Mouse (Mus musculus): ENCODE data around the gene Katnal1. TPM values are rescaled to one million over a fixed set of nuclear protein-coding genes. Genes with fewer than 3 reads are reported as not detected.

The Katnal1 gene
- total and polyA plus RNA-seq, 2 experiments from 2014 or later, result 28.1 to 33.7 TPM

DNA sequence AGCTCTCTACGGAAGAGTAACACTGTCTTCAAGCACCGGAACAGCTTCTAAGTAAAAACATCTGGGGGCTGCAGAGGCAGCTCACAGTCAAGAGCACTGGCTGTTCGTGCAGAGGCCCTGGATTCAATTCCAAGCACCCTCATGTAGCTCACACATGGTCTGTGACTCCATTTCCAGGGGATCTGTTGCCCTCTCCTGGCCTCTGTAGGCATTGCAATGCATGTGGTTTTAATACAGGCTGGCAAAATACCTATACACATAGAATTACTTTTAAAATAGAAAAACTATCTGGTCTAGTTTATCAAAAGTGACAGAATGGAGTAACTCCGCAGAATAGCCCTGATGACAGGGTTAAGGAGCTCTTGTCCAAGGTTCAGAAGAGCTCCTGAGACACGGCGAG, 49.9 kb downstream of the Katnal1 start:
- peaks cover 44% of the 10 kb centered on the region for H3K36me3 ChIP-seq (ENCODE audit: insufficient read depth, low read length)
- no peak overlapping the region for H3K9ac ChIP-seq (replicated peaks; ENCODE audit: low read length)
- DNase-seq (ENCODE audit: low spot score) (no peak), ATAC-seq (no peak)
- no peak overlapping the region for H3K4me2 ChIP-seq (ENCODE audit: low read depth, low read length)
- WGBS, result 86% methylated on average over 6 of the region's 6 CpGs
- H3K27ac ChIP-seq, result no peak overlapping the region
- H3K27me3 ChIP-seq (ENCODE audit: insufficient read depth, low read length), result no peaks in the 10 kb centered on the region
- no peaks in the 10 kb centered on the region for H3K9me3 ChIP-seq (ENCODE audit: low read length)
- no peak overlapping the region for H3K4me3 ChIP-seq (ENCODE audit: low read length)
- TF ChIP-seq CTCF (IDR thresholded peaks at IDR 0.05; ENCODE audit: low read depth), result peak; percentile 54
- no peaks in the 10 kb centered on the region for H3K4me1 ChIP-seq (ENCODE audit: insufficient read depth, low read length)

DNA sequence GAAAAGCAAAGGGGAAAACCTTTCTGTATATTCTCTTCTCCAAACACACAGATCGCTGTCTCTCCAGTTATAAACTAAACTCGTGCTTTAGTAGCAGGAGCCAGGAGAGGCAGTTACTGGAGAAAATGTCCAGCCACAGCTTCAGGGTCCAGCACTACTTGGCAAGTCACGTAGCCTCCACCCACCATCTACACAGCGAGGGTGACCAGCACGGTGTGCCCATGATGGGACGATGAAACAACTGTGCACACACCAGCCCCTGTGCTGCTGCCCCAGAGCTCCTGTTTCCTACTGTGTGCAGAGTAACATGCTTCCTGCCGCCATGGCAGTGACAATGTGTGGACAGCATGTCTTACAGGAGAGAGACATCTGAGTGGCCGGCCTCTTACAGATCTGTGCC, 56.0 kb downstream of the Katnal1 start:
- Histone ChIP-seq H3K4me1 (ENCODE audit: insufficient read depth, low read length) (no peaks in the 10 kb centered on the region), H3K27ac (no peak overlapping the region), H3K4me2 (ENCODE audit: low read depth, low read length) (no peak overlapping the region), H3K4me3 (ENCODE audit: low read length) (no peak overlapping the region), H3K9me3 (ENCODE audit: low read length) (no peaks in the 10 kb centered on the region), H3K36me3 (ENCODE audit: insufficient read depth, low read length) (peaks cover 38% of the 10 kb centered on the region), H3K27me3 (ENCODE audit: insufficient read depth, low read length) (no peaks in the 10 kb centered on the region), H3K9ac (replicated peaks; ENCODE audit: low read length) (no peak overlapping the region)
- ATAC-seq, result no peak
- no peak for TF ChIP-seq CTCF (IDR thresholded peaks at IDR 0.05; ENCODE audit: low read depth)
- DNase-seq (ENCODE audit: low spot score), result no peak
- 86% methylated on average over 8 of the region's 8 CpGs for WGBS

DNA sequence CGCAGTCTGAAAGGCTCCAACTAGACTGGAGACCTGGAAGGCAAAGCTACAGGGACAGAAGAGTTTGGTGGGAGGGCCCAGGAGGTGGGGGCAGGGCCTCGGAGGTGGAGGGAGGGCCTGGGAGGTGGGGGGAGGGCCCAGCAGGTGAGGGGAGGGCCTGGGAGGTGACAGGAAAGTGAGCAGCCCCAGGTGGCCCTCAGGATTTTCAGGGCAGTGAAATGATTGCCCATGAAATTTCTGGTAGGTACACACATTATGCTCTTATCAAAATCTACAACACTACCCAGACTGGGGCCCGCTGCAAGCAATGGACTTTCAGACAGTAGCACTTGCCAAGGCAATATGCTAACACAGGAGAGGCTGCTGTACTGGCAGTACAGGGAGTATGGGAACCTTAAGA, 59.5 kb downstream of the Katnal1 start:
- Histone ChIP-seq H3K27ac (no peak overlapping the region), H3K36me3 (ENCODE audit: insufficient read depth, low read length) (peaks cover 11% of the 10 kb centered on the region; the same call in 1 of the 2 replicates), H3K4me1 (ENCODE audit: insufficient read depth, low read length) (no peaks in the 10 kb centered on the region), H3K27me3 (ENCODE audit: insufficient read depth, low read length) (no peaks in the 10 kb centered on the region), H3K9ac (replicated peaks; ENCODE audit: low read length) (no peak overlapping the region), H3K4me3 (ENCODE audit: low read length) (no peak overlapping the region), H3K9me3 (ENCODE audit: low read length) (no peaks in the 10 kb centered on the region), H3K4me2 (ENCODE audit: low read depth, low read length) (no peak overlapping the region)
- TF ChIP-seq CTCF (IDR thresholded peaks at IDR 0.05; ENCODE audit: low read depth), result no peak
- no peak for DNase-seq (ENCODE audit: low spot score)
- WGBS, result 53% methylated on average over 3 of the region's 3 CpGs
- no peak for ATAC-seq

DNA sequence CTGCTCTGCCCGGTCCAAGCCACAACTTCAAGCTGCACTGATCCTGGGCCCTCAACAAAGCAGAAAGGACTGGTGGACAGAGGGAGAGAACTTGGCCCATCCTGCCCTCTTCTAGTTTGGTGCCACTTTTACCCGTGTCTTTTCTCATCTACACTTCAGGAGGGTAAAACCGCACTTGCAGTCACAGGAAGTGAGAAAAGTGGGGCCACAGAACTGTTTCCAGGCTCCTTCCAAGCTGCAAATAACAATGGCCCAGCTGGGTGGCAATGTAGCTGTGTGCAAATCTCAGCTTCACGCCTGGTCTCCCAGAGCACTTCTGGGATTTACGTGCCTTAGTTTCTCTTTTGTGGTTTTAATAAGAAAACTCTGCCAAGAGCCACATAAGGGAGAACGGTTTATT, 61.4 kb downstream of the Katnal1 start:
- no peaks in the 10 kb centered on the region for H3K4me1 ChIP-seq (ENCODE audit: insufficient read depth, low read length)
- H3K9ac ChIP-seq (replicated peaks; ENCODE audit: low read length), result no peak overlapping the region
- no peak for TF ChIP-seq CTCF (IDR thresholded peaks at IDR 0.05; ENCODE audit: low read depth)
- H3K9me3 ChIP-seq (ENCODE audit: low read length), result no peaks in the 10 kb centered on the region
- no peak for DNase-seq (ENCODE audit: low spot score)
- no peaks in the 10 kb centered on the region for H3K36me3 ChIP-seq (ENCODE audit: insufficient read depth, low read length)
- no peak overlapping the region for H3K4me2 ChIP-seq (ENCODE audit: low read depth, low read length)
- no peak overlapping the region for H3K27ac ChIP-seq
- H3K4me3 ChIP-seq (ENCODE audit: low read length), result no peak overlapping the region
- H3K27me3 ChIP-seq (ENCODE audit: insufficient read depth, low read length), result no peaks in the 10 kb centered on the region
- 76% methylated on average over 6 of the region's 6 CpGs for WGBS
- no peak for ATAC-seq

DNA sequence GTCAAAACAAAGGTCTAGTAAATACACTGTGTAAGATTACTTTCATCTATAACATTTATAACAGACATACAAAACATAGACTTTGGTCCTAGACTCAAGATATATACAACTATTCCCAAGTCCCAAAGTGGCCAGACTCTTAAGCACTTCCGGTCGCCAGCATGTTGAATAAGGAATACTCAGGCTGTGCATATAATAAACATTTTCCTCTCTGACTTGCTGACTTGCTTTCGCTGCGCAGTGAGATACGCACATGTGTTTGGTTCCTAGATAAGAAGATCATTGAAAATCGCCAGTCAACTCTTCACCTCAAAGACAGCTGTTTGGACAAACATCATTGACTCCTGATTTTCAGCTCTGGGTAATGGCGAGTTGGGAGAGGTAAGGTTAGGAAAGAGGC, 61.9 kb downstream of the Katnal1 start:
- Histone ChIP-seq H3K9ac (replicated peaks; ENCODE audit: low read length) (no peak overlapping the region), H3K27ac (no peak overlapping the region), H3K4me2 (ENCODE audit: low read depth, low read length) (no peak overlapping the region), H3K36me3 (ENCODE audit: insufficient read depth, low read length) (no peaks in the 10 kb centered on the region), H3K9me3 (ENCODE audit: low read length) (no peaks in the 10 kb centered on the region), H3K4me1 (ENCODE audit: insufficient read depth, low read length) (no peaks in the 10 kb centered on the region), H3K27me3 (ENCODE audit: insufficient read depth, low read length) (no peaks in the 10 kb centered on the region), H3K4me3 (ENCODE audit: low read length) (no peak overlapping the region)
- 89% methylated on average over 7 of the region's 7 CpGs for WGBS
- no peak for TF ChIP-seq CTCF (IDR thresholded peaks at IDR 0.05; ENCODE audit: low read depth)
- ATAC-seq (no peak), DNase-seq (ENCODE audit: low spot score) (no peak)

DNA sequence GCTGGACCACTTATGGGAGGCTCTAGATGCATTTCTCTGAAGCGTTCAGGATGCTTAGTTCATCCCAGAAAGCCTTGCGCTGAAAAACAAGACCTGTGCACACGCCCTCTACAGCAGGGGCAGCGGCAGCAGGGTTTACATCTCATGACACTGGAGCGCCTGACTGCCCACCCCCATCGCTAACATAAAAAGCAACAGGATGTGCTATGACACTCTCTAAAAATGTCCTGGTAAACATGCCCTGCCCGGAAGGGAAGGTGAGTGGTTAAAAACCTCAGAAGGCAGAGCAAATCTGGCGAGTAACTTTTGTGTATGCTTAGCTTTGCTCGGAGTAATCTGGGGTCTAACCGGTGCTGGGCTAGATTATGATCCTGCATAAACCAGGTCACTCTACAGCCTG, 62.5 kb downstream of the Katnal1 start:
- H3K27me3 ChIP-seq (ENCODE audit: insufficient read depth, low read length), result no peaks in the 10 kb centered on the region
- no peak for DNase-seq (ENCODE audit: low spot score)
- TF ChIP-seq CTCF (IDR thresholded peaks at IDR 0.05; ENCODE audit: low read depth), result no peak
- H3K9ac ChIP-seq (replicated peaks; ENCODE audit: low read length), result no peak overlapping the region
- no peaks in the 10 kb centered on the region for H3K4me1 ChIP-seq (ENCODE audit: insufficient read depth, low read length)
- WGBS, result 86% methylated on average over 10 of the region's 10 CpGs
- no peak overlapping the region for H3K4me2 ChIP-seq (ENCODE audit: low read depth, low read length)
- H3K27ac ChIP-seq, result no peak overlapping the region
- H3K4me3 ChIP-seq (ENCODE audit: low read length), result no peak overlapping the region
- no peak for ATAC-seq
- H3K36me3 ChIP-seq (ENCODE audit: insufficient read depth, low read length), result no peaks in the 10 kb centered on the region
- H3K9me3 ChIP-seq (ENCODE audit: low read length), result no peaks in the 10 kb centered on the region

DNA sequence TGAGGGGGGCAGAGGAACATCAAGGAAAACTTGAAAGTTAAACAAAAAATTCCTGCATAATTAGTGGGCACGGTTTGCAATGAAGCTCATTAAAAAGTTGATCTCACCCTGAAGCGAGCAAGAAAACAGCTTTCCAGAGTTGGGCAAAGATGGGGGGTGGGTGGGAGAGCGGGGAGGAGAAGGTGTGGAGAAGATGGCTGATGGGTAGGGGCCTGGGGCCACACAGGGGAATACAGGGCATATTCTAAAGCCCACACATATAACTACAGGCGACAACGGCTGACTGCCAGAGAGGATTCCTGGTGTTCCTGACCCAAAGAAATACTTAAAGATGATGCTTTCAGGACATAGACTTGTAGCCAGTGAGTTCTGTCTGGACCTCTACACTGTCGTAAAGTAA, 65.7 kb downstream of the Katnal1 start:
- Histone ChIP-seq H3K4me1 (ENCODE audit: insufficient read depth, low read length) (no peaks in the 10 kb centered on the region), H3K4me2 (ENCODE audit: low read depth, low read length) (no peak overlapping the region), H3K9ac (replicated peaks; ENCODE audit: low read length) (no peak overlapping the region), H3K27me3 (ENCODE audit: insufficient read depth, low read length) (no peaks in the 10 kb centered on the region), H3K9me3 (ENCODE audit: low read length) (no peaks in the 10 kb centered on the region), H3K4me3 (ENCODE audit: low read length) (no peak overlapping the region), H3K36me3 (ENCODE audit: insufficient read depth, low read length) (no peaks in the 10 kb centered on the region), H3K27ac (no peak overlapping the region)
- WGBS, result 56% methylated on average over 6 of the region's 6 CpGs
- ATAC-seq, result no peak
- DNase-seq (ENCODE audit: low spot score), result no peak
- TF ChIP-seq CTCF (IDR thresholded peaks at IDR 0.05; ENCODE audit: low read depth), result no peak
